Mouse (Mus musculus) midbrain, embryonic 12.5 days (tissue): Measurements from ENCODE around the gene Larp1b. TPM values are rescaled to one million over a fixed set of nuclear protein-coding genes. Genes with fewer than 3 reads are reported as not detected.

Experiments used
- ATAC-seq: fragments of 200-750 bp; cut with Nextera tagmentation; 2 replicates; pipeline ENCODE4 v1.8.0; 2017; ENCODE audit warnings: low read depth, moderate TSS enrichment, moderate library complexity; ENCODE audit not compliant: low FRiP score
- H3K27ac ChIP-seq: fragments of 300-500 bp; sonication (generic); replicated peaks from 2 replicates; pipeline ENCODE4 v1.5.1; 2016; ENCODE audit warnings: mild to moderate bottlenecking
- H3K27me3 ChIP-seq: fragments of 300-500 bp; sonication (generic); 2 replicates; pipeline ENCODE4 v1.6.1; 2016; ENCODE audit warnings: mild to moderate bottlenecking
- H3K36me3 ChIP-seq: fragments of 300-500 bp; sonication (generic); 2 replicates; pipeline ENCODE4 v1.6.1; 2016
- H3K4me1 ChIP-seq: fragments of 300-500 bp; sonication (generic); 2 replicates; pipeline ENCODE4 v1.6.1; 2016
- H3K4me2 ChIP-seq: fragments of 300-500 bp; sonication (generic); replicated peaks from 2 replicates; pipeline ENCODE4 v1.6.1; 2016; ENCODE audit warnings: mild to moderate bottlenecking, moderate library complexity
- H3K4me3 ChIP-seq: fragments of 300-500 bp; sonication (generic); 2 replicates; pipeline ENCODE4 v1.5.1; 2016; ENCODE audit warnings: mild to moderate bottlenecking
- H3K9ac ChIP-seq: fragments of 300-500 bp; sonication (generic); replicated peaks from 2 replicates; pipeline ENCODE4 v1.6.1; 2016; ENCODE audit warnings: mild to moderate bottlenecking, moderate library complexity
- H3K9me3 ChIP-seq: fragments of 300-500 bp; sonication (generic); 2 replicates; pipeline ENCODE4 v1.6.1; 2016; ENCODE audit warnings: mild to moderate bottlenecking
- WGBS: fragments of 180-500 bp; shearing (Covaris S2); methylation state at CpG from one replicate; pipeline ENCODE4 v1.1.7; 2016; 5-methylcytosine and 5-hydroxymethylcytosine counted together
- polyA plus RNA-seq: library from polyadenylated mRNA; unstranded; fragments of >200 nt; fragmentation: Nextera tagmentation; extraction: Ambion mirVana; gene quantifications from 2 replicates; pipeline ENCODE4 v1.2.1, GENCODE M21; 2016

Larp1b gene
- polyA plus RNA-seq, 1 experiment from 2014 or later = 2.2 TPM

DNA sequence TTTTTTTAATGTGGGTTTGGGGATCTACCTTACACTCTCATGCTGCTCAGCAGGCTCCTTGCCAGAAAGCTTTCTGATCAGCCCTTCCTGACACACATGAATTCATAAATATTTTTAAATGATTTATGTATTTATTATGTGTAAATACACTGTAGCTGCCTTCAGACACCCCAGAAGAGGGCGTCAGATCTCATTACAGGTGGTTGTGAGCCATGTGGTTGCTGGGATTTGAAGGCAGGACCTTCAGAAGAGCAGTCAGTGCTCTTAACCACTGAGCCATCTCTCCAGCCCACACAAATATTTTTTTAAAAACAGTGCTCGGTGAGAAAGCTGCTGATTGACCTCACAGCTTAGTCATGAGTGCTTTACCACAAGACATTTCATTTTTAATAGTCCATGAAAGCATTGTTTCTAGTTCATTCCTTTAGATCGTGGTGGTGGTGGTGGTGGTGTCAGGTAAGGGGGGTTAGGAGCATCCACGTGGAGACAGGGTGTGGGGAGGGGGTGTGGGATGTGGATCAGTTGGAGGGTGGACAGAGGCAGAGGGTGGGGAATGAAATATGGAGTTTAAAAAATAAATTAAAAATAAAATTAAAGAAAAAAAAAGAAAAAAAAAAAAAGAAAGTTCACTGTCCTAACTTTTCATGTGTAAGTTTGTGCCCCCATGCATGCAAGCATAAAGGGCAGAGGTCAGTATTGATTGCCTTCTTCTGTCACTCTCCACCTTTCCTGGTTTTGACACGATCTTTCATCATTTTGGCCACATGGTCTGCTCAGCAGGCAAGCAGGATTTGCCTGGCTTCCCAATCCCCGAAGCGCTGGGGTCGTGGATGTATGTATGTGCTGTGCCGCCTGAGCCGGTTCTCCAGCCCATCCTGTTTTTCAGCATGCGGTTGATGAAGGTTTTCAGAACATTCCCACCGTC, 81.9 kb downstream of the Larp1b start:
- no peaks in the 10 kb centered on the region for H3K4me1 ChIP-seq
- H3K4me3 ChIP-seq = no peak overlapping the region
- no peak overlapping the region for H3K4me2 ChIP-seq
- H3K36me3 ChIP-seq = no peaks in the 10 kb centered on the region
- no peaks in the 10 kb centered on the region for H3K27me3 ChIP-seq
- H3K27ac ChIP-seq = no peak overlapping the region
- no peak for ATAC-seq
- H3K9me3 ChIP-seq = no peaks in the 10 kb centered on the region
- WGBS = 82% methylated on average over 12 of the region's 12 CpGs
- H3K9ac ChIP-seq = no peak overlapping the region

DNA sequence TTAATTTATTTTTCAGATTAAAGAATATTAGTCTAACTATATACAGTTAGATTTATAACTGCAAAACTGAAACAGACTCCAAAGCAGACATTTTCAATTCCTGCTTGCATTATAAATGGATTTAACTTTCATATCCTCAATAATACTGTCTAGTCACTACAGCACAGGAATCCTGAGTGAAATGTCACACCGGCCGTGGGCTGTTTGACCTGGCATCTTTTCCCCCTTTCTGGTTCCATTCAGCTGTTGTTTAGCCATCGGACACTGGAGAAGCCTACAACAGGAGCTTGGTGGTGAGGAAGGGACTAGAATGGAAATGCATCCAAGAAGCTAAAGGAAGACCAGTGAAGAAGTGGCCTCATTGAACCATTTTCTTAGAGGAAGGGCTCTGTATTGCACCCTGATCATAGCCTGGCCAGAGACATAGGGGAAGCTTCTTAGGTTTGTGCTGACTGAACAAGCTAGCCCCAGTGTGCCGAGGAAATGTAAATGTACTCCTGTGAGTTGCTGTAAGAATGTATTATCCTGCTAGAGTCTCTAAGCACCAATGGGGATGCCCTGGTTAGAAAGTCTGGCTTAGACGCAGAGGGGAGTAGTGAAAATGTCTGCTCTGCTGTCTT, 88.8 kb downstream of the Larp1b start:
- Histone ChIP-seq H3K4me1 (no peaks in the 10 kb centered on the region), H3K9ac (no peak overlapping the region), H3K36me3 (no peaks in the 10 kb centered on the region), H3K27ac (no peak overlapping the region), H3K4me3 (no peak overlapping the region), H3K4me2 (no peak overlapping the region), H3K27me3 (no peaks in the 10 kb centered on the region), H3K9me3 (no peaks in the 10 kb centered on the region)
- no peak for ATAC-seq
- 65% methylated on average over 5 of the region's 5 CpGs for WGBS

DNA sequence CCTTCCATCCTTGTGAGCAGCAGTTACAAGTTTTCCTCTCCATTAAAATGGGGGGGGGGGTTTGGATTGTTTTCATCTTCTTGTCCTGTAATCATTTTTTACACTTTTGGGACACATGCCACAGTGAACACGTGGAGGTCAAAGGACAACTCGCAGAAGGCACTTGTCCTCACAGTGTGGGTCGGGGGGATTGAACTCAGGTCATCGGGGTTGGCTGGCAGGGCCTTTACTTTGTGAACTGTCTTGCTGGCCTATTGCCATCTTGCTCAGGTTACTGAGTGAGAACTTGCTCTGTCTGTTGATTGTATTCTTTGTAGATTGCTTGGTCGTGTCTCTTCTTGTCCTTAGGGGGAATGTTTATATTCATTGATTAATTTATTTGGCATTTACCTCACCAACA, 91.6 kb downstream of the Larp1b start:
- H3K4me2 ChIP-seq = no peak overlapping the region
- H3K9ac ChIP-seq = no peak overlapping the region
- H3K4me1 ChIP-seq = no peaks in the 10 kb centered on the region
- no peaks in the 10 kb centered on the region for H3K36me3 ChIP-seq
- H3K27ac ChIP-seq = no peak overlapping the region
- WGBS = 76% methylated on average over 5 of the region's 5 CpGs
- no peaks in the 10 kb centered on the region for H3K9me3 ChIP-seq
- no peak for ATAC-seq
- H3K27me3 ChIP-seq = no peaks in the 10 kb centered on the region
- H3K4me3 ChIP-seq = no peak overlapping the region

DNA sequence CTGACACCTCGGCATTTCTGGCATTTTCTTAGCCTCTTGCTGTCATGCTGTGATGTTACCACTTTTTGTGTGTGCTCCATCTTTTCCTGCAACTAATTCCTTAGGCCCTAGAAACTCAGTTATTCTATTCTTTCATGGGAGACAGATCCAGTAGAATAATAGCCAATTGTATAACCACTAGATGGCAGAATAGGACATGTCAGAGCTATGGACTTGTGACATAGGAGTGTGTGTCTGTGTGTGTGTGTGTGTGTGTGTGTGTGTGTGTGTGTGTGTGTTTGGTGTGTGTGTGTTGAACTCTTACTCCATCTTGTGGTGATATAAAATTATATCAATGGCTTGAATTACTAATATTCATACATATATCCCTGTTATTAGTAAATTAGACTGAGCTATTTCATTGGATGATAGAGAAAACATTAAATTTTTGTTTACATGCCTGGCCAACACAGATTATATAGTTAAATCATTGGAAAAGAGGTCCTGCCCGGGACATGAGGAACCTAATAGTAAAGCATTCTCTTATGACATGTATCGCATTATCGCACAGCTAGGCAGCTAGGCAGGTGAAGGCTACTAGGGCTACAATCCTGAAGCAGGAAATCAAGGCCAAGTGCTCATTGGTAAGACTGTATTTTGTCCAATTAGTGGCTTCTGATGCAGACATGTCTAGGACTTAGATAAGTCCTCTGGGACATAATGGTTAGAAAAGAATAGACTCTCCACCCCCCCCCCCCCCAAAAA, 92.7 kb downstream of the Larp1b start:
- no peaks in the 10 kb centered on the region for H3K4me1 ChIP-seq
- no peak; the same call in 1 of the 2 replicates for ATAC-seq
- H3K4me3 ChIP-seq = no peak overlapping the region
- no peak overlapping the region for H3K27ac ChIP-seq
- WGBS = 83% methylated on average over 4 of the region's 4 CpGs
- no peaks in the 10 kb centered on the region for H3K9me3 ChIP-seq
- H3K9ac ChIP-seq = no peak overlapping the region
- no peak overlapping the region for H3K4me2 ChIP-seq
- no peaks in the 10 kb centered on the region for H3K36me3 ChIP-seq
- no peaks in the 10 kb centered on the region for H3K27me3 ChIP-seq

DNA sequence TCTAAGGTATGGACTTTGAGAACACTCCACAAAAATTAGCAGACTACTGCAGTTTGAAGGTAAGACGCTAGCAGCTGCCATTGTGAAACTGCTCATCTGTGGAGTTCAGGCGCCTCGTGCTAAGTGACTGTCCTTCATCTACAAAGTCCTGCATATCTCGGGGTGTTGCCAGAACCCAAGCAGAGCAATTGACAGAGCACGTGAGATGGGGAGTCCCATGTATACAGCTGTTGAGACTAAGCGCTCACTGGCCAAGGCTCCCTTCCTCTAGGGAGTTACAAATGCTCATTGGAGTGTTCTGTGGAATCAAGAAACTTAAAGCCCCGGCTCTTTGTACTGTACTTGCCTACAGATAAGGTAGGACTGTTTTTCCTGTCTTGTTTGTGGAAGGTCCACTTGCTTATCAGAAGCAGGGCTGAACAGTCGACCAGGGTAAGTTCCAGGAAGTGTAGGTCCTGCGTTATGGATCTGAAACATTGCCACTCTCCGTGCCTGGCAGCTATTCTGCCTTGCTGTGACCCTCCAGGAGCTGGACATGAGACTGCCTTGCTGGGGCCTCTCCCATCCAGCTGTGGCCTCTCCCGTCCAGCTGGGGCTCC, 94.2 kb downstream of the Larp1b start:
- H3K4me1 ChIP-seq = no peaks in the 10 kb centered on the region
- no peak overlapping the region for H3K27ac ChIP-seq
- no peak for ATAC-seq

DNA sequence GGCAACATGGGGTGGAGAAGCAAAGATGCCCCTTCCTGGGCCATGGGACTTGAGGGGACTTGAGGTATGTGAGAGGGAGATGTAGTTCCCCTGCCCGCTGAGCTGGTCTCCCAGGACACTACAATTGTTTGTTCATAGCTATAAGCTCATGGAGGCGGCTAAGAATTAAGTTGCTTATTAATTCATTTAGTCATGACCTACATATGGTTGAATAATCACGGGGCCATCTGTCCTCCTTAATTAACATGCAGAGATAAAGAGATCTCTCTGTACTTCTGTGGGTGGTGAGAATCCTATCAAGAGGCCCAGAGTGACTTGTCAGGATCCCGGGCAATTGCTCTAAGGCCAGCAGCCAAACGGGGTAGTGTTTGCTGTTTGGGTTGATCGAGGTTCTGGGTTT, 98.2 kb downstream of the Larp1b start:
- H3K27me3 ChIP-seq = no peaks in the 10 kb centered on the region
- no peaks in the 10 kb centered on the region for H3K4me1 ChIP-seq
- no peak overlapping the region for H3K27ac ChIP-seq
- WGBS = 80% methylated on average over 6 of the region's 6 CpGs
- H3K4me2 ChIP-seq = no peak overlapping the region
- no peak for ATAC-seq
- H3K4me3 ChIP-seq = no peak overlapping the region
- H3K36me3 ChIP-seq = no peaks in the 10 kb centered on the region
- no peaks in the 10 kb centered on the region for H3K9me3 ChIP-seq
- no peak overlapping the region for H3K9ac ChIP-seq

More for the DNA sequence above, 94.2 kb downstream of the Larp1b start:
- Histone ChIP-seq H3K27me3 (no peaks in the 10 kb centered on the region), H3K36me3 (no peaks in the 10 kb centered on the region), H3K4me2 (no peak overlapping the region), H3K9ac (no peak overlapping the region), H3K4me3 (no peak overlapping the region), H3K9me3 (no peaks in the 10 kb centered on the region)
- WGBS = 78% methylated on average over 11 of the region's 11 CpGs

DNA sequence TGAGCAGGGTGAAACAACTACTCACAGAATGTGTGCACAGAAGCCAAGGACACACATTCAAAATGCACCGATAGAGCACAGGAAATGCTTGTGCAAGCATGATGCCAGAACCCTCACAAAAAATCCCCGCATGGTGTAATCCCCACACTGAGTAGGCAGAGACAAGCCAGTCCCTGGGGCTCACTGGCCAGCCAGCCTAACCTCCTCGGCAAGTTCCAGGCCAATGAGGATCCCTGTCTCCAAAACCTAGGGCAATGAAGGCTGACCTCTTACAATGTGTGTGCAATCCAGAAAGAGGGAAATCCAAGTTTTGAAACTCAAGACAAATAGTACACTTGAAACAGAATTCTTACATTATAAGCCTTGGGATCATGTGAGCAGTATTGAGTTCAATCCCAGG, 103.7 kb downstream of the Larp1b start:
- no peak overlapping the region for H3K4me2 ChIP-seq
- no peak overlapping the region for H3K9ac ChIP-seq
- ATAC-seq = no peak
- H3K4me3 ChIP-seq = no peak overlapping the region
- no peak overlapping the region for H3K27ac ChIP-seq
- WGBS = 93% methylated on average over 3 of the region's 3 CpGs
- no peaks in the 10 kb centered on the region for H3K9me3 ChIP-seq
- H3K4me1 ChIP-seq = no peaks in the 10 kb centered on the region
- H3K27me3 ChIP-seq = no peaks in the 10 kb centered on the region
- H3K36me3 ChIP-seq = no peaks in the 10 kb centered on the region

DNA sequence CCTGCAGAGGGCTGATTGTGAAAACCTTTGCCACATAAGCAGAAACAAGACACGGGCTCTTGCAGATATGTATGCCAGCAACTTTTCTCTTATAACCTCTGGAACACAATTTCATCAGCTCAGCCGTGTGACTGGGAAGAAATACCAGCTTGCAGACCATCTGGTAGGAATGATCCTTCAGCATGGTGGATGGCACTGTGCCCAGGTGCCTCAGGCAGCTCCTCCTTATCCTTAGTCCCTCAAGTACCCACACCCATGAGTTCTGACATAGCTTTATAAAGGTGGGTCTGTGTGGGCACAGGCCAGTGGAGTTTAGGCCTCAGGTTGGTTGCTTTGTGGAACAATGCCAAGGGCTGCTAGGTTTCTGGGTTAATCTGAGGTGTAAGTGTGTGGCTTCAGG, 108.8 kb downstream of the Larp1b start:
- Histone ChIP-seq H3K4me3 (no peak overlapping the region), H3K9me3 (no peaks in the 10 kb centered on the region), H3K9ac (no peak overlapping the region), H3K27me3 (no peaks in the 10 kb centered on the region), H3K27ac (no peak overlapping the region), H3K4me2 (no peak overlapping the region), H3K36me3 (peaks cover under 1% of the 10 kb centered on the region), H3K4me1 (no peaks in the 10 kb centered on the region)
- 83% methylated on average over 2 of the region's 2 CpGs for WGBS
- ATAC-seq = no peak

DNA sequence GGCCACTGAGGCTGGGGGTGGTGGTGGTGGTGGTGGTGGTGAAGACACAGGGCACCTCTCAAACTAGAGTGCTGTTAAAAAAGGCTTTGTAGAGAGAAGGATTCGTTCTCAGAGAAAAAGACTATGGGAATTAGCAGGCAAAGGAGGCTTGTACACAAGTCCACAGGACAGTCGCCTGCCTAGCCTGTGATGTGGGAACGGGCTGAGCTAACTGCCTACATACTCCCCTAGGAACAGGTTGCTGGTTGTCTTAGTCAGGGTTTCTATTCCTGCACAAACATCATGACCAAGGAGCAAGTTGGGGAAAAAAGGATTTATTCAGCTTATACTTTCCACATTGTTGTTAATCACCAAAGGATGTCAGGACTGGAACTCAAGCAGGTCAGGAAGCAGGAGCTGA, 109.6 kb downstream of the Larp1b start:
- H3K4me1 ChIP-seq = no peaks in the 10 kb centered on the region
- H3K36me3 ChIP-seq = peaks cover 4% of the 10 kb centered on the region
- no peak for ATAC-seq
- H3K9ac ChIP-seq = no peak overlapping the region
- no peak overlapping the region for H3K4me2 ChIP-seq
- H3K27me3 ChIP-seq = no peaks in the 10 kb centered on the region
- no peak overlapping the region for H3K4me3 ChIP-seq
- H3K9me3 ChIP-seq = no peaks in the 10 kb centered on the region
- WGBS = 80% methylated on average over 3 of the region's 3 CpGs
- H3K27ac ChIP-seq = no peak overlapping the region

DNA sequence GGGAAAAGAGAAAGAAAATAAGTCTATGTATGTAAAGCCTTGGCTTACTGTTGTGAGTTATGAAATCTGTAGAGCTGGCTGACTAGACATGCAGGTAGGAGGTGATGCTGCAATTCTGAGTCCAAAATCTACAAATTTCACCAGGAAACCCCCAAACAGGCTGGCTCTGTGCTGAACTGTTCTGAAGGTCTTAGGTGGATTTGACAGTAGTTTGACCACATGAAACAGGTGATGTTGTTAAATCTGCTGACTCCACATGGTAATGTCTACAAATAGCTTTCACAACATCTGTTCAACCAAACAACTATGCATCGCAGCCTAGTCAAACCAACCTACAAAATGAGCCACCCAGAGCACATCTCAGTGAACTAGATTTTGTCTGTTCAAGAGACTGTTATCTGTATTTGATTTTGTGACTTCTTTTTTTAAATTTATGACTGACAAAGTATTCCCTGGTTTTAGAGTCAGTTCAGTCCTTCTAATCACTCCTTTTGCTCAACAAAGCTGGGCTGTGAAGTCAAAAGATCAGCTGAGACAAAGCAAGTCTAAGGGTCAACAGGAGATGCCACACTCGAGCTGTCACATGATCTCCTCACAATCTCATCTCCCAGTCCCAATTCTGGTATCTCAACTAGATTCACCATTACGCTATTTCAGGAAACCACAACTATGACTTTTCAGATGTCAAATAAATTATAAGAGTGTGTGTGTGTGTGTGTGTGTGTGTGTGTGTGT, 112.4 kb downstream of the Larp1b start:
- no peak overlapping the region for H3K4me3 ChIP-seq
- peaks cover 22% of the 10 kb centered on the region for H3K36me3 ChIP-seq
- ATAC-seq = no peak
- no peaks in the 10 kb centered on the region for H3K4me1 ChIP-seq
- no peak overlapping the region for H3K4me2 ChIP-seq
- no peaks in the 10 kb centered on the region for H3K9me3 ChIP-seq
- H3K27me3 ChIP-seq = no peaks in the 10 kb centered on the region
- no peak overlapping the region for H3K9ac ChIP-seq
- 90% methylated on average over 3 of the region's 3 CpGs for WGBS
- no peak overlapping the region for H3K27ac ChIP-seq

DNA sequence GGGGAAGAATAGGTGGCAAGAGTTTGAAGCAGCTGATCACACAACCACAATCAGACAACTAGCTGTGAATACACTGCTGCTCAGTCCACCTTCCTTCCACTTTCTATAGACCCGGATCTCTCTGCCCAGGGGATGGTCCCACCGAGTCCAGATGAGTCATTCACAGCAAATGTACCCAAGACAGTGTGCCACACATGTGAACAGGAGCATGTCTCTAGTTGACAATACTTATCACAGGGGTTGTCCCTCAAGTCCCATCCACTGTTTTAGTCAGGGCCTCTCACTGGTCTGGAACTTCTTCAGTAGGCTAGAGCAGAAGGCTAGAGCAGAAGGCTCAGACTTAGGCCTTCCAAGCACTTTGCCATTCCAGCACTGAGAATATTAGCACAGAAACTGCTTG, 113.1 kb downstream of the Larp1b start:
- H3K4me1 ChIP-seq = no peaks in the 10 kb centered on the region
- no peak overlapping the region for H3K9ac ChIP-seq
- H3K4me3 ChIP-seq = no peak overlapping the region
- H3K9me3 ChIP-seq = no peaks in the 10 kb centered on the region
- H3K36me3 ChIP-seq = peaks cover 29% of the 10 kb centered on the region
- no peaks in the 10 kb centered on the region for H3K27me3 ChIP-seq
- ATAC-seq = no peak
- no peak overlapping the region for H3K27ac ChIP-seq
- H3K4me2 ChIP-seq = no peak overlapping the region
- WGBS = 88% methylated on average over 2 of the region's 2 CpGs
